Mouse (Mus musculus) forebrain, embryonic 14.5 days (tissue): Measurements from ENCODE around the gene Cep290. TPM values are rescaled to one million over a fixed set of nuclear protein-coding genes. Genes with fewer than 3 reads are reported as not detected.

ENCODE experiments used
- ATAC-seq: fragments of 200-750 bp; cut with Nextera tagmentation; 2 replicates; pipeline ENCODE4 v1.8.0; 2017; ENCODE audit warnings: mild to moderate bottlenecking, moderate library complexity
- DNase-seq: peaks from one replicate; pipeline ENCODE4 v3.0.0-alpha.2; 2015; ENCODE audit warnings: low spot score
- H3K27ac ChIP-seq: fragments of 300-500 bp; sonication (generic); 2 replicates; pipeline ENCODE4 v1.5.1; 2014; ENCODE audit warnings: low read depth, mild to moderate bottlenecking, control low read depth, low read length, moderate library complexity
- H3K27me3 ChIP-seq: fragments of 300-500 bp; sonication (generic); replicated peaks from 2 replicates; pipeline ENCODE4 v1.6.1; 2014; ENCODE audit warnings: low read length, control low read depth, mixed read lengths; ENCODE audit not compliant: control insufficient read depth, insufficient read depth
- H3K36me3 ChIP-seq: fragments of 300-500 bp; sonication (generic); 2 replicates; pipeline ENCODE4 v1.6.1; 2014; ENCODE audit warnings: low read length, control low read depth; ENCODE audit not compliant: control insufficient read depth, insufficient read depth
- H3K4me1 ChIP-seq: fragments of 300-500 bp; sonication (generic); 2 replicates; pipeline ENCODE4 v1.6.1; 2014; ENCODE audit warnings: antibody characterized with exemption, low read length, control low read depth; ENCODE audit not compliant: control insufficient read depth, insufficient read depth
- H3K4me2 ChIP-seq: fragments of 300-500 bp; sonication (generic); 2 replicates; pipeline ENCODE4 v1.6.1; 2014; ENCODE audit warnings: mild to moderate bottlenecking, control low read depth, low read length
- H3K4me3 ChIP-seq: fragments of 300-500 bp; sonication (generic); 2 replicates; pipeline ENCODE4 v1.5.1; 2014; ENCODE audit warnings: low read depth, low read length, control low read depth
- H3K9ac ChIP-seq: fragments of 300-500 bp; sonication (generic); 2 replicates; pipeline ENCODE4 v1.6.1; 2014; ENCODE audit warnings: mild to moderate bottlenecking, low read length, control low read depth, moderate library complexity
- H3K9me3 ChIP-seq: fragments of 300-500 bp; sonication (generic); replicated peaks from 2 replicates; pipeline ENCODE4 v1.6.1; 2016; ENCODE audit warnings: low read length, control low read depth, mixed read lengths; ENCODE audit not compliant: control insufficient read depth
- WGBS: fragments of 180-500 bp; shearing (Covaris S2); extraction: QIAGEN DNeasy Blood & Tissue Kit; methylation state at CpG from one replicate; pipeline ENCODE4 v1.1.7; 2014; 5-methylcytosine and 5-hydroxymethylcytosine counted together
- polyA plus RNA-seq: library from polyadenylated mRNA; unstranded; fragments of >200 nt; fragmentation: Nextera tagmentation; extraction: Ambion mirVana; gene quantifications from 2 replicates; pipeline ENCODE4 v1.2.1, GENCODE M21; 2014

The Cep290 gene
- polyA plus RNA-seq, 1 experiment from 2014 or later = 4.9 TPM

- no peaks in the 10 kb centered on the region for H3K4me1 ChIP-seq
- WGBS = 87% methylated on average over 7 of the region's 7 CpGs
- no peak for ATAC-seq
These were observed 132.1 kb downstream of the Cep290 start for GRCm38 (mm10) chr10:100619474-100619873.

DNA sequence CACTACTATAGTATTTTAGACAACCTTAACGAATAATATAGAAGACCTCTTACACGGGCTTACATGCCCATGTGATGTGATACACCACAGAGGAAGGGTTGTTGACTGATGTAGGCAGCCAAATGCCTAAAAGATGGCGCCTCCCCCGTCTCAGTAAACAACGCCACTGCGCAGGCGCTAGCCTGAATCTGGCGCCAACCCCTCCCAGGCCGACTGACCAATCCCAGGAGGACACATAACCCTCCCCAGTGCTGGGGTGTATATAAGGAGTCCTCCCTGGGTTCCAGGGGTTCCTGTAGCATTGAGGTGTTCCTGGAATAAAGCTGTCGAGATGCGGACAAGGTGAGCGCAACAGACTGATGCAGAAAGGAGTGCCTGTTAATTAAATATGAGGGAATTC lies 132.7 kb downstream of the Cep290 start:
- no peak for ATAC-seq
- H3K4me3 ChIP-seq = no peak overlapping the region
- H3K27me3 ChIP-seq = no peaks in the 10 kb centered on the region
- H3K27ac ChIP-seq = no peak overlapping the region
- no peaks in the 10 kb centered on the region for H3K36me3 ChIP-seq
- no peak overlapping the region for H3K4me2 ChIP-seq
- no peak overlapping the region for H3K9ac ChIP-seq
- WGBS = 95% methylated on average over 12 of the region's 12 CpGs
- H3K9me3 ChIP-seq = no peaks in the 10 kb centered on the region
- DNase-seq = no peak
- no peaks in the 10 kb centered on the region for H3K4me1 ChIP-seq

More at GRCm38 (mm10) chr10:100619474-100619873, 132.1 kb downstream of the Cep290 start:
- H3K36me3 ChIP-seq = no peaks in the 10 kb centered on the region
- no peak overlapping the region for H3K9ac ChIP-seq
- no peak overlapping the region for H3K27ac ChIP-seq
- no peaks in the 10 kb centered on the region for H3K27me3 ChIP-seq
- DNase-seq = no peak
- no peak overlapping the region for H3K4me2 ChIP-seq
- H3K9me3 ChIP-seq = no peaks in the 10 kb centered on the region
- no peak overlapping the region for H3K4me3 ChIP-seq

DNA sequence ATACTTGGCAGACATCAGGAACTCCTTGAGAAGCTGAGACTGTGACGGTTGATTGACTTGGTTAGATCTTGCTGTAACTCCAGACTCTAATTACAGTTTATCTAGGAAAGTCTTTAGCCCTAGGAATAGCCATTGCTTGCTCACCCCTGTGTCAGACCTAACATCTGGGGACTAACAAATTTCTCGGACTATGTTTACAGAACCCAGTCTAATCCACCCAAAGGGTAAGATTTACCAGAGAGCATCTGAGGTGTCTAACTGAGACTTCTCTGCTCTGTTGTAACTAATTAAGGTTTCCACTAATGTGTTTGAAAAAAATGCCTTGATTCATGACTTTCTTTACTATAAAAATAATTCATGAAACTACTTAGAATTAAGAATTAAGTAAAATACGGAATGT lies 135.1 kb downstream of the Cep290 start:
- no peaks in the 10 kb centered on the region for H3K9me3 ChIP-seq
- H3K27me3 ChIP-seq = no peaks in the 10 kb centered on the region
- no peaks in the 10 kb centered on the region for H3K36me3 ChIP-seq
- no peak overlapping the region for H3K9ac ChIP-seq
- H3K27ac ChIP-seq = no peak overlapping the region
- DNase-seq (no peak), ATAC-seq (no peak)
- H3K4me2 ChIP-seq = no peak overlapping the region
- 91% methylated on average over 3 of the region's 3 CpGs for WGBS
- H3K4me1 ChIP-seq = no peaks in the 10 kb centered on the region
- no peak overlapping the region for H3K4me3 ChIP-seq

Other genes with a start within 250 kb of the Cep290 start
- not detected in 2 replicates for gene Gm4301, start 151.9 kb upstream of the Cep290 start, polyA plus RNA-seq
- not detected in 2 replicates for gene Gm4302, start 146.7 kb upstream of the Cep290 start, polyA plus RNA-seq
- gene Gm4303, start 141.6 kb upstream of the Cep290 start, polyA plus RNA-seq = not detected in 2 replicates
- not detected in 2 replicates for gene Gm4305, start 136.5 kb upstream of the Cep290 start, polyA plus RNA-seq
- gene Gm4307, start 126.2 kb upstream of the Cep290 start, polyA plus RNA-seq = not detected in 2 replicates
- gene Gm4312, start 105.0 kb upstream of the Cep290 start, polyA plus RNA-seq = not detected in 2 replicates
- gene Tmtc3, start 208 bp upstream of the Cep290 start, polyA plus RNA-seq = 6.6 and 9.7 TPM in 2 replicates
- 14.9 and 16.3 TPM in 2 replicates for gene 4930430F08Rik, start 102.9 kb downstream of the Cep290 start, polyA plus RNA-seq
- gene 1700017N19Rik, start 102.9 kb downstream of the Cep290 start, polyA plus RNA-seq = not detected in 2 replicates